Mouse (Mus musculus): ENCODE results near the gene Ttc12.

DNA sequence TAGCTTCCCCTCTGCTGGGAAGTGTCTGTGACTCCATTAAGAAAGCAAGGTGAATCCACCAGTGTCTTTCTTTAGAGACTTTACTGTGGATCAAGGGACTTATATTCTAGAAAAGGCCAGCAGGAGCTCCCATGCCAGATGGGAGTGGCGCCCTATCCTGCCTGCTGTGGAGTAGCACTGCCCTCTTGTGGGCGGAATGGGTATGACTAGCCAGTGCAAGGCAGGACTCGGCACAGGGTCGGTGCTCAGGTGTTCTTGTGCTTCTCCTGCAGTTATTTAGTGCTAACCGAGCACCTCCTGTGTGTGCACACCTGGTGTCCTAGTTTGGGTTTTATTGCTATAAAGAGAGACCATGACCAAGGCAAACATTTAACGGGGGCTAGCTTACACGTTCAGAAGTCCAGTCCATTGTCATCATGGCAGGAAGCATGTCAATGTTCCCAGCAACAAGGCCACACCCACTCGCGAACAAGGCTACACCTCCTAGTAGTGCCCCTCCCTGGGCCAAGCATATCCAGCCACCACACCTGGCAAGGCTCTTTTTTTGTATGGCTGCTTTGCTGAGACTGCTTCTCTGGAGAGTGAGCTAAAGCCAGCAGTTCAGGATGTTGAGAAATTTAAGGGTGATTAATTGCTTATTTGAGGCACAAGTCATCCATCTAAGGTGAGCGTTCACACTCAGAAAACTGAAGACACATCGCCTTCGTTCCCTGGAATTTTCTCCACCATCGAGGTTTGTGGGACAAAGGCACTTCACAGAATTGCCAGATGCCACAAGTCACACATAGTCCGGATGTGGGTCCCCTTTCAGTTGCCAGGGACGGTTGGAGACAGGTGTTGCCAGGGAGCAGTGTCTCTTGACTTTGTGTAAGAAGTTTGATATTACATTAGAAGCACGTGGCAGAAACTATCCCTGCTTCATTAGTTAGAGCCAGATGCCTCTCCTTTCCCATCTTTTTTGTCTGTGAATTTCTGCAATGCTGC is 3.2 kb upstream of the Ttc12 start:
- no peak for TF ChIP-seq GATA1 (IDR thresholded peaks at IDR 0.05; ENCODE audit: borderline replicate concordance, low read length)
- TF ChIP-seq FLI1 (IDR thresholded peaks at IDR 0.05; ENCODE audit: low read length), result no peak
